Mouse (Mus musculus) lung, adult 2 months (tissue): ENCODE measurements at regions not wholly inside any gene's neighbourhood (a gene's known extent, or its start where the extent isn't known, plus 50 kb on each side); places are given as distances from the start of the nearest gene placed in this dataset.

Source experiments
- DNase-seq: peaks from one replicate; pipeline ENCODE4 v3.0.0; 2022
- H3K4me1 ChIP-seq: fragments of 200-500 bp; 2 replicates; pipeline ENCODE4 v1.6.1; 2011; ENCODE audit warnings: low read length; ENCODE audit not compliant: control insufficient read depth, insufficient read depth
- H3K4me3 ChIP-seq: fragments of 200-500 bp; replicated peaks from 2 replicates; pipeline ENCODE3; 2011; ENCODE audit warnings: low read depth, mild to moderate bottlenecking, control low read depth, low read length; ENCODE audit errors: extremely low read depth
- CTCF ChIP-seq: fragments of 200-500 bp; IDR thresholded peaks from 2 replicates; pipeline ENCODE4 v1.5.1; 2011; ENCODE audit warnings: mild to moderate bottlenecking, low read length, control low read depth; ENCODE audit not compliant: insufficient read depth
- POLR2A ChIP-seq: fragments of 200-500 bp; IDR thresholded peaks from 2 replicates; pipeline ENCODE4 v1.6.1; 2011; ENCODE audit warnings: low read depth, mild to moderate bottlenecking, control low read depth, low read length, borderline replicate concordance; ENCODE audit errors: extremely low read depth
- WGBS: fragments of 180-500 bp; shearing (Covaris S2); methylation state at CpG from one replicate; pipeline ENCODE4 v1.1.7; 2018; 5-methylcytosine and 5-hydroxymethylcytosine counted together

DNA sequence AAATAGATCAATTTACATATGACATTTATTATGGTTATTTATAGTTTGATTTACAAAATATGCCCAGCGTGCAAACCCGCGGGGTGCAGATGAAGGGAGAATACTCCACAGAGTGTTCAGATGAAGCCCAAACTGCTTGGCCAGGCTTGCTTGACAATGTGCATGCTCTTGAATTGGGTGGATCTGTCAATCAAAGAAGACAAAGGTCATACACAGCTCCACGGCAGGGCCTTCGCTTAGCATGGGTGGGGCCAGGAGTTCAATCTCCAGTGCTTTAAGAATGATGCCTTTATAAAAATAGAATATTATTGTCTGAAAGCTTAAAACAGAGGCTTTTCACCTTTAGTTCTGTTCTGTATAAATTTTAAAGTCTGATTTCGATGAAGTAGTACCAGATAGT lies 158.3 kb upstream of the Gm10131 start:
- TF ChIP-seq CTCF (no peak), POLR2A (no peak)
- no peak for DNase-seq
- 82% methylated on average over 6 of the region's 6 CpGs for WGBS
- H3K4me1 ChIP-seq = no peaks in the 10 kb centered on the region
- no peak overlapping the region for H3K4me3 ChIP-seq

DNA sequence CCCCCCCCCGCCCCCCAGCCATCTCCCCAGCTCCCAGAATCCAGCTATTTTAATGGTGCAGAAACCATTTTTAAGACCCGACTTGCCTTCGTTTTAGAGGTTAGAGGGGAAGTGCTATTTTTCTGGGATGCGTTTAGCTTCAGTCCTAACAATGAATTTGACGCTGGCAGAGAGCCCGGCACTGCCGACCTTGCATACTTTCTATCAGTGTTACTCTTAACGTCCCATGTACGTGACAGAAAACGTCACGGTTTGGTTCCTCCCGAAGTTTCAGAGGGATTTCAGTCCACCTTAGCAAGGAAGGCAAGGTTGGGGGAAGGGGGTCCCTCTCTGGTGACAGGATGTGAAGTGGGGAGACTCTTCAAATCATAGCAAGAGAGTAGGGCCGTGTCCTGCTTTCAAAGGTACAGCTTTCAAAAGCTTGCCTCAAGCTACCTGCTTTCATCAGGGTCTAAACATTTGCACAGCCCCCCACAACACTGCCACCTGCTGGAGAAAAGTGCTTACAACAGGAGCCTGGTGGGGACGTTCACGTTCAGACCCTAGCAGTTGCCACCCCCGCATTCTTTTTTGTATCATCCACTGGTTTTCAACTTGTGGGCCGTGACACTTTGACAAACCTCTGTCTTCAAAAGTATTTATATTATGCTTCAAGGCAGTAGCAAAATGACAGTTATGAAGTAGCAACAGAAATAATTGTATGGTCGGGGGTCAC lies 157.4 kb upstream of the Gm10131 start:
- Histone ChIP-seq H3K4me3 (no peak overlapping the region), H3K4me1 (no peaks in the 10 kb centered on the region)
- no peak for TF ChIP-seq POLR2A
- TF ChIP-seq CTCF = peak; percentile 19; the same call in 1 of the 2 replicates
- no peak for DNase-seq
- WGBS = 75% methylated on average over 18 of the region's 18 CpGs

DNA sequence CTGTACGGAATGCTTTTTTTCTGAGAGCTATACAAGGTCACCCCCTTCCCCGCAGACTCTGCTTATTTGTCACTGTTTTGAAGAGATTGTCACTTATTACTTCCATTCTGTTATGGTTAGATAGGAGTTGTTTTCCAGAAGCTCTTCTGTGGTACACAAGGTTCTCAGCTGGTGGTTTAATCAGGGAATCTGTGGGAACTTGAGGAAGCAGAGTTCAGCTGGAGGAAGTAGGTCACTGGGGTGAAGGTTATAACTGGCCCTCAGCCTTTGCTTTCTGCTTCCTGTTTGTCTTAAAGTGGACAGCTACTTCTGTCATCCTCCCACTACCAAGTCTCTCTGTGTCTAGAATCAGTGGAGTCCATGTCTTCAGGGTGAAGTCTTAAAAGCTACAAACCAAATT lies 143.4 kb upstream of the Gm10131 start:
- DNase-seq = no peak
- no peak for TF ChIP-seq CTCF
- no peak for TF ChIP-seq POLR2A
- WGBS = 62% methylated on average over 2 of the region's 2 CpGs
- Histone ChIP-seq H3K4me3 (no peak overlapping the region), H3K4me1 (peaks cover 2% of the 10 kb centered on the region; the same call in 1 of the 2 replicates)

DNA sequence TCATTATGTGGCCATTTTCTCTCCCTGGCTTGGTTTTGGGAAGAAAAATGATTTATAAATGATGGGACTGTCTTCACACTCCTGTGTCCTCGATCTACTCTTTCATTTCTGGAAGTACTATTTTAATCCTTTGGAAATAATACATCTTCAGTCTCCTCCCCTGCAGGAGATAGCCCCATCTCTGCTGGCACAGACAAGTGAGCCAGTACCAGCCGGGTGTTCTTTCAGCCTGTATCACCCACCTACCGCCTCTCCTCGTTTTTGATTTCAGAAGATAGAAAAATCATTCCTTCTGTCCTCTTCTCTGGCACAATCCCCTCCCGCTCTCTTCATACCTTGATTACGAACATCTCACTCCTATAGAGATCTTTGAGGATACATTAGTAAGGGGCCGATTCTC lies 140.4 kb upstream of the Gm10131 start:
- Histone ChIP-seq H3K4me1 (peaks cover 2% of the 10 kb centered on the region; the same call in 1 of the 2 replicates), H3K4me3 (no peak overlapping the region)
- DNase-seq = no peak
- 89% methylated on average over 7 of the region's 7 CpGs for whole genome bisulfite sequencing
- TF ChIP-seq CTCF (no peak), POLR2A (no peak)

DNA sequence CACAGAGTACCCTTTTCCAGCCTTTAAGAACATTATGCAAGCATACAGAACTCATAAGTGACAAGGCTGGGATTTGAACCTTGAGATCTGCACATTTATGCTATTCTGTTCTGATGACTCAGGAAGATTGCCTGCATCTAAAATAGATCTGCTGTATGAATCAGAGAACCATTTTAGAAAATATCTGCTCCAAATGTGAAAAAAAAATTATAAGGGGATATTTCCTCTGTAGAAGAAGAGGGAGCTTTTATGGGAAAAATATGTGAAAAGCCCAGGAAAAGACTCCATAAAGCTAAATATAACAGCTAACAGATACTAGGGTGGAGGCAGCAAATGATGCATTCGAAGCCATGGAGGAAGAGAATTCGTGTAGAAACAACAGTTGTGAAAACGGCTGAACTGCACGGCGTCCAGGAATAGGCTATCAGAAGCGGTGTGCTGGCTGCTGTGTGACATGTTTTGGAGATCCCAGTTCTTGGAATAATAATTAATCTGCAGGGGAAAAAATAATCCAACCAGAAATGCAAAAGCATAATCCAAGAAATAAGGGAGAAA lies 127.9 kb upstream of the Gm10131 start:
- 82% methylated on average over 6 of the region's 6 CpGs for WGBS
- no peaks in the 10 kb centered on the region for H3K4me1 ChIP-seq
- H3K4me3 ChIP-seq = no peak overlapping the region
- no peak for DNase-seq
- TF ChIP-seq CTCF (no peak), POLR2A (no peak)

DNA sequence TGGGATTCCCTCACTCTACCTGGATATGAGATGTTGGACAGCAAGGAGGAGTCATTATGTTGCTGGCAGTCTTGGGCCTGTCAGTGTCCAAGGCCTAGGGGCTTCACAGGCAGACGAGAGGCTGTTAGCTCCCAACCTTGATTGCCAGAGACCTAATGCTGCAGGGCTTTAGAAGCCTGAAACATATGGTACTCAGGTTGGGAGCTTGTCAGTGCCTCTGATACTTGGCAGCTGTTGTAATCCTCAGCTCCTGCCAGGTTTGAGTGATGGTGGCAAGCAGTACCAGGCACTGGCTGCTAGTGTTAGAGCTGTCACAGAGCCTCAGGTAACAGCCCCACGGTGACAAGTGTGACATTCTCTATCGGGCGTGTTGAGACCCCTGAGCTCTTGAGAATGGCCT lies 122.2 kb upstream of the Gm10131 start:
- TF ChIP-seq CTCF = no peak
- TF ChIP-seq POLR2A = no peak
- WGBS = 80% methylated on average over 4 of the region's 4 CpGs
- no peak for DNase-seq
- Histone ChIP-seq H3K4me1 (peaks cover 4% of the 10 kb centered on the region; the same call in 1 of the 2 replicates), H3K4me3 (no peak overlapping the region)

DNA sequence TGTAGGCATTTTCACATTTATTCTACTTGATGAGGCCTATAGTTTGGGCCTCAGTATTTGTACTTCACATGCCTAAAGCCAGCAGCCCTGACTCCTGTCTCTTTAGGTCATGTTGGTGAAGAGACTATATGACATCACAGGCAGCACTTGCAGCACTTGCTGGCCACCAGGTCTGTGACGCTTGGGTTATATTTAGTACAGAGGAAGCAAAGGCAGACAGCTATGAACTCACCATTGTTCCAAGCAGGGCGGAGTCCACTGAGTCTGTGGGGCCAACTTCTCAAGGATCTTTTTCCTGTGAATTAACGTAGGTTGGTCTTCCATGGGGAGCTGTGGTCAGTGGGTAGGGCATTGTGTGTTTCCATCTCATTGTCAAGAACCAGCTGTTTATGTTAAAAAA lies 117.9 kb upstream of the Gm10131 start:
- TF ChIP-seq CTCF (no peak), POLR2A (no peak)
- H3K4me3 ChIP-seq = no peak overlapping the region
- peaks cover 4% of the 10 kb centered on the region; the same call in 1 of the 2 replicates for H3K4me1 ChIP-seq
- no peak for DNase-seq
- 46% methylated on average over 3 of the region's 3 CpGs for WGBS

DNA sequence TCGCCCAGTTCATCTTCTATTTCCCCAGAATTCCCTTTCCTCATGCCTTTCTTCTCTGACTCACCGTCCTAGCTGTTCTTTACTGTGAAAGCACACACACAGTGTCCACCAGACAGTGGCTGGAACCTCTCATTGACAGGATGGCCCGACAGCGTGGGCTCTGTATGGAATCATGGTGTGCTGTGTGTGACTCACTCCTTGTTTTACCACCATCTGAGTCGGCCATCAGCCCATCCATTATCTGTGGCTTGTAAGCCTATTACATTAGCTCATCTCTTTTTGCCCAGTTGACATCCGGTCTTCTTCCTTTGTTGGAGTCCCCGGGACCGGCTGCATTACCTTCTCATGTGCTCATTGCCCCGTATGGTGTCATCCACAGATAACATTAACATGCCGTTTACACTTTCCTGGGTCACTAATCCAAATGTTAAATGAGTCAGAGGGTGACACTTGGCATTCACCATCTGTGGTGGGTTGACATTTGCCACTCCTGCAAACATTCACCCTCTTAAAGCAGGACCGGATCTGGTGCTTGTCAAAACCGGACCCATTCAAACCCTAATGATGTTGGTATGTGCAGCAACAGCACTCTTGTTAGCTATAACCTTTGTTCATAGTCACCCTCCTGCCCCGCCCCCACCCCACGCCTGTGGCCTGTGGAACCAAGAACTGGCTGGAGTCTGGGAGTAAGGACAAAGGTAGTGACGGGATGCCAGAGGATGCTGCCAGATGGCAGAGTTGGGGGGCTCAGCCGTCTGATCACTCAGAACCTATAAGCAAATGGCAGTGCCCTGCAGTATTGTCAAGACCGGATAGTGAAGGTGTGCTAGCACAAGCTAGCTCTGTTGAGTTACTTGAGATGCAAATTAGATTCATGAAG lies 113.7 kb upstream of the Gm10131 start:
- Histone ChIP-seq H3K4me1 (peaks cover 4% of the 10 kb centered on the region; the same call in 1 of the 2 replicates), H3K4me3 (no peak overlapping the region)
- no peak for DNase-seq
- TF ChIP-seq CTCF = no peak
- no peak for TF ChIP-seq POLR2A
- WGBS = 61% methylated on average over 17 of the region's 17 CpGs

DNA sequence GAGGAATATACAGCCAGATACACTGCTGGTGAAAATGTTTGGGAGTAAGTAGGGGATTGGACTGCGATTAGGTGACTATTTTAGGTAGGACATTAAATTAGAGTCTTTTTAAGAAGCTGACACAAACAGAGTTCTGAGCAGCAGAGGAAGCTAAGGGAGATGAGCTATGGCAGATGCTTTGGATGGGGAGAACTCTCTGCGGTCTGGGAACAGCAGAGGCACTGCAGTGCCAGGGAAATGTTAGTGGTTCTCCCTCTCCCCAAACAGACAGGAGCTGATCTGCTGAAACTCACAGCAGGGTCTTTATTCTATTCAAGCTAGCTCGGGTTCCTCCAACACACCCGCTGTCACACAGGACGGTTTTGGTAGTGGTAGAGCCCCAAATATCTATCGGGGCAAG lies 110.7 kb upstream of the Gm10131 start:
- H3K4me1 ChIP-seq = no peaks in the 10 kb centered on the region
- no peak for TF ChIP-seq CTCF
- TF ChIP-seq POLR2A = no peak
- DNase-seq = no peak
- WGBS = 82% methylated on average over 6 of the region's 6 CpGs
- no peak overlapping the region for H3K4me3 ChIP-seq
